Mouse (Mus musculus) stomach, postnatal 0 days (tissue): ENCODE measurements around the gene Sox11.

Experiments used
- CTCF ChIP-seq: IDR thresholded peaks from 2 replicates; pipeline ENCODE4 v1.5.1; 2016; ENCODE audit warnings: antibody characterized with exemption, low read depth, mild to moderate bottlenecking, moderate library complexity
- EP300 ChIP-seq: optimal IDR thresholded peaks from 2 replicates; pipeline ENCODE3; 2016; ENCODE audit warnings: antibody characterized with exemption

DNA sequence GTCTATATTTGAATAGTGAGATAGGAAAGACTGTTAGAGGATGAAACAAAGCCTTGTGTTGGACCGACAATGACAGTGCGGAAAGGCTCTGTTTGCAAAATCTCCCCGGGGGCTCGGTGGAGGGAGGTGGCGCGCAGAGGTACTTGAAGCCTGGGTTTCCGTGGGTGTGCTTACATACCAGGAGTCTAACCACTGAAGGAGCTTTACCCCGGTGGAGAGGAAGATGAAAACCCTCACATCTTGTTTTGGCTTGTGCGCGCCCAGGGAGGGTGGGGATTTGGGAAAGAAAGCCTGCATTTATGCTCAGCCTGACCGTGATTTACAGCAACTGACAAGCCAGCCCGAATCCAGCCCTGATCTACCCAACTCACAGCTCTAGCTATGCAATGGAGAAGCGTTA, 31.7 kb downstream of the Sox11 start:
- TF ChIP-seq CTCF = no peak
- TF ChIP-seq EP300 = no peak
